In genomic region chr9:63550701-63551100, GRCm38 (mm10) we compare ENCODE assay signal across 3 mouse cellular contexts. TPM values are rescaled to one million over a fixed set of nuclear protein-coding genes. Genes with fewer than 3 reads are reported as not detected.
"Had no signal": no experiment of that assay in that cellular context is flagged by ENCODE, and none has a peak within 500 bp of the region (broad histone marks: within the 10 kb centered on the region; RNA-seq: fewer than 3 reads in every experiment).

No protein-coding gene starts in this region.

RNA-seq across cellular contexts. Expression of gene Iqch, which starts 51.6 kb away (rescaled TPM):
- polyA plus RNA-seq: small intestine, adult 2 months; spleen, adult 2 months; stomach, postnatal 0 days had no signal
